Mouse (Mus musculus) intestine, embryonic 16.5 days (tissue): ENCODE data around the gene Fbln2. TPM values are rescaled to one million over a fixed set of nuclear protein-coding genes. Genes with fewer than 3 reads are reported as not detected.

ENCODE experiments used
- ATAC-seq: fragments of 200-750 bp; cut with Nextera tagmentation; 2 replicates; pipeline ENCODE4 v1.8.0; 2017; ENCODE audit warnings: moderate TSS enrichment, moderate library complexity
- H3K27ac ChIP-seq: fragments of 300-500 bp; sonication (generic); 2 replicates; pipeline ENCODE4 v1.5.1; 2014; ENCODE audit warnings: mild to moderate bottlenecking, low read length
- H3K27me3 ChIP-seq: fragments of 300-500 bp; sonication (generic); replicated peaks from 2 replicates; pipeline ENCODE4 v1.6.1; 2014; ENCODE audit warnings: low read length, control low read depth, mixed read lengths; ENCODE audit not compliant: control insufficient read depth, insufficient read depth
- H3K36me3 ChIP-seq: fragments of 300-500 bp; sonication (generic); 2 replicates; pipeline ENCODE4 v1.6.1; 2014; ENCODE audit warnings: low read length, control low read depth; ENCODE audit not compliant: control insufficient read depth, insufficient read depth
- H3K4me1 ChIP-seq: fragments of 300-500 bp; sonication (generic); 2 replicates; pipeline ENCODE4 v1.6.1; 2014; ENCODE audit warnings: low read length, control low read depth, mixed read lengths; ENCODE audit not compliant: control insufficient read depth, insufficient read depth
- H3K4me2 ChIP-seq: fragments of 300-500 bp; sonication (generic); 2 replicates; pipeline ENCODE4 v1.6.1; 2014; ENCODE audit warnings: low read depth, low read length, control low read depth
- H3K4me3 ChIP-seq: fragments of 300-500 bp; sonication (generic); 2 replicates; pipeline ENCODE4 v1.5.1; 2014; ENCODE audit warnings: mild to moderate bottlenecking, low read length
- H3K9ac ChIP-seq: fragments of 300-500 bp; sonication (generic); 2 replicates; pipeline ENCODE4 v1.6.1; 2014; ENCODE audit warnings: low read depth, low read length
- H3K9me3 ChIP-seq: fragments of 300-500 bp; sonication (generic); 2 replicates; pipeline ENCODE4 v1.6.1; 2016; ENCODE audit warnings: low read length, control low read depth; ENCODE audit not compliant: control insufficient read depth
- WGBS: fragments of 180-500 bp; shearing (Covaris S2); extraction: QIAGEN DNeasy Blood & Tissue Kit; methylation state at CpG from one replicate; pipeline ENCODE4 v1.1.7; 2014; 5-methylcytosine and 5-hydroxymethylcytosine counted together
- polyA plus RNA-seq: library from polyadenylated mRNA; unstranded; fragments of >200 nt; fragmentation: Nextera tagmentation; extraction: Ambion mirVana; gene quantifications from 2 replicates; pipeline ENCODE4 v1.2.1, GENCODE M21; 2015

Gene Fbln2
- polyA plus RNA-seq, 1 experiment from 2014 or later, result 43.6 TPM

- ATAC-seq, result no peak
- WGBS, result 63% methylated on average over 3 of the region's 3 CpGs
- H3K4me3 ChIP-seq, result no peak overlapping the region
Measured at GRCm38 (mm10) chr6:91187871-91188270, 24.4 kb upstream of the Fbln2 start.

GRCm38 (mm10) chr6:91189971-91190370 lies 22.3 kb upstream of the Fbln2 start:
- no peak for ATAC-seq
- H3K27me3 ChIP-seq, result no peaks in the 10 kb centered on the region
- no peaks in the 10 kb centered on the region for H3K4me1 ChIP-seq
- H3K4me3 ChIP-seq, result no peak overlapping the region
- 89% methylated on average over 6 of the region's 6 CpGs for WGBS
- H3K9me3 ChIP-seq, result no peaks in the 10 kb centered on the region
- H3K36me3 ChIP-seq, result no peaks in the 10 kb centered on the region
- H3K4me2 ChIP-seq, result no peak overlapping the region
- H3K27ac ChIP-seq, result no peak overlapping the region
- no peak overlapping the region for H3K9ac ChIP-seq

More at GRCm38 (mm10) chr6:91187871-91188270, 24.4 kb upstream of the Fbln2 start:
- H3K9ac ChIP-seq, result no peak overlapping the region
- no peak overlapping the region for H3K27ac ChIP-seq
- H3K4me1 ChIP-seq, result no peaks in the 10 kb centered on the region
- no peaks in the 10 kb centered on the region for H3K36me3 ChIP-seq
- H3K27me3 ChIP-seq, result no peaks in the 10 kb centered on the region
- H3K4me2 ChIP-seq, result no peak overlapping the region
- H3K9me3 ChIP-seq, result no peaks in the 10 kb centered on the region

- H3K9ac ChIP-seq, result no peak overlapping the region
- 62% methylated on average over 2 of the region's 2 CpGs for WGBS
- no peak overlapping the region for H3K27ac ChIP-seq
- no peak overlapping the region for H3K4me3 ChIP-seq
- H3K4me1 ChIP-seq, result no peaks in the 10 kb centered on the region
- no peaks in the 10 kb centered on the region for H3K9me3 ChIP-seq
- ATAC-seq, result no peak
- no peak overlapping the region for H3K4me2 ChIP-seq
- H3K27me3 ChIP-seq, result no peaks in the 10 kb centered on the region
- no peaks in the 10 kb centered on the region for H3K36me3 ChIP-seq
Measured at GRCm38 (mm10) chr6:91191465-91191864, 20.8 kb upstream of the Fbln2 start.

- Histone ChIP-seq H3K36me3 (no peaks in the 10 kb centered on the region), H3K27me3 (no peaks in the 10 kb centered on the region), H3K4me3 (no peak overlapping the region), H3K9ac (no peak overlapping the region), H3K4me1 (no peaks in the 10 kb centered on the region), H3K9me3 (no peaks in the 10 kb centered on the region), H3K27ac (no peak overlapping the region), H3K4me2 (no peak overlapping the region)
- 80% methylated on average over 3 of the region's 3 CpGs for WGBS
- ATAC-seq, result no peak
Measured at GRCm38 (mm10) chr6:91192421-91192820, 19.8 kb upstream of the Fbln2 start.

GRCm38 (mm10) chr6:91192851-91193545 lies 19.3 kb upstream of the Fbln2 start:
- no peak overlapping the region for H3K4me2 ChIP-seq
- 38% methylated on average over 1 of the region's 1 CpGs for WGBS

GRCm38 (mm10) chr6:91198456-91198855 lies 13.8 kb upstream of the Fbln2 start:
- ATAC-seq, result no peak
- H3K36me3 ChIP-seq, result no peaks in the 10 kb centered on the region
- no peak overlapping the region for H3K27ac ChIP-seq
- H3K9me3 ChIP-seq, result no peaks in the 10 kb centered on the region
- H3K4me2 ChIP-seq, result no peak overlapping the region
- H3K9ac ChIP-seq, result no peak overlapping the region
- H3K4me3 ChIP-seq, result no peak overlapping the region
- H3K4me1 ChIP-seq, result peaks cover 2% of the 10 kb centered on the region; the same call in 1 of the 2 replicates
- no peaks in the 10 kb centered on the region for H3K27me3 ChIP-seq
- WGBS, result 45% methylated on average over 2 of the region's 2 CpGs

More at GRCm38 (mm10) chr6:91192851-91193545, 19.3 kb upstream of the Fbln2 start:
- no peak for ATAC-seq
- Histone ChIP-seq H3K27me3 (no peaks in the 10 kb centered on the region), H3K9ac (no peak overlapping the region), H3K27ac (no peak overlapping the region), H3K4me3 (no peak overlapping the region), H3K4me1 (no peaks in the 10 kb centered on the region), H3K36me3 (no peaks in the 10 kb centered on the region), H3K9me3 (no peaks in the 10 kb centered on the region)

GRCm38 (mm10) chr6:91200429-91201188 lies 11.6 kb upstream of the Fbln2 start:
- no peaks in the 10 kb centered on the region for H3K27me3 ChIP-seq
- H3K4me2 ChIP-seq, result no peak overlapping the region
- 35% methylated on average over 8 of the region's 8 CpGs for WGBS
- H3K27ac ChIP-seq, result no peak overlapping the region; the same call in 1 of the 2 replicates
- H3K4me1 ChIP-seq, result peaks cover 2% of the 10 kb centered on the region; the same call in 1 of the 2 replicates
- no peak overlapping the region for H3K9ac ChIP-seq
- no peaks in the 10 kb centered on the region for H3K9me3 ChIP-seq
- peak; percentile 55; the same call in 1 of the 2 replicates for ATAC-seq
- H3K36me3 ChIP-seq, result no peaks in the 10 kb centered on the region
- no peak overlapping the region for H3K4me3 ChIP-seq

GRCm38 (mm10) chr6:91201881-91202341 lies 10.3 kb upstream of the Fbln2 start:
- Histone ChIP-seq H3K36me3 (no peaks in the 10 kb centered on the region), H3K4me2 (no peak overlapping the region), H3K4me3 (no peak overlapping the region), H3K27me3 (no peaks in the 10 kb centered on the region), H3K9me3 (no peaks in the 10 kb centered on the region), H3K4me1 (peaks cover 2% of the 10 kb centered on the region; the same call in 1 of the 2 replicates), H3K9ac (no peak overlapping the region), H3K27ac (no peak overlapping the region)
- WGBS, result 76% methylated on average over 8 of the region's 8 CpGs
- no peak for ATAC-seq

GRCm38 (mm10) chr6:91202571-91202970 lies 9.7 kb upstream of the Fbln2 start:
- H3K4me1 ChIP-seq, result peaks cover 2% of the 10 kb centered on the region; the same call in 1 of the 2 replicates
- no peak for ATAC-seq

More at GRCm38 (mm10) chr6:91202571-91202970, 9.7 kb upstream of the Fbln2 start:
- no peak overlapping the region for H3K27ac ChIP-seq
- no peak overlapping the region for H3K4me2 ChIP-seq
- no peaks in the 10 kb centered on the region for H3K9me3 ChIP-seq
- H3K4me3 ChIP-seq, result no peak overlapping the region
- H3K27me3 ChIP-seq, result no peaks in the 10 kb centered on the region
- H3K9ac ChIP-seq, result no peak overlapping the region
- H3K36me3 ChIP-seq, result no peaks in the 10 kb centered on the region
- 64% methylated on average over 4 of the region's 4 CpGs for WGBS
